Mouse (Mus musculus) embryonic facial prominence, embryonic 14.5 days (tissue): ENCODE measurements around the gene Siah2. TPM values are rescaled to one million over a fixed set of nuclear protein-coding genes. Genes with fewer than 3 reads are reported as not detected.

ENCODE experiments used
- ATAC-seq: fragments of 200-750 bp; cut with Nextera tagmentation; 2 replicates; pipeline ENCODE4 v1.8.0; 2017; ENCODE audit warnings: low read depth, moderate number of reproducible peaks, moderate TSS enrichment
- DNase-seq: peaks from one replicate; pipeline ENCODE4 v3.0.0-alpha.2; 2015; ENCODE audit warnings: low spot score
- H3K27ac ChIP-seq: fragments of 300-500 bp; sonication (generic); replicated peaks from 2 replicates; pipeline ENCODE4 v1.5.1; 2014; ENCODE audit warnings: low read depth, mild to moderate bottlenecking, low read length, moderate library complexity
- H3K27me3 ChIP-seq: fragments of 300-500 bp; sonication (generic); replicated peaks from 2 replicates; pipeline ENCODE4 v1.6.1; 2014; ENCODE audit warnings: low read length; ENCODE audit not compliant: control insufficient read depth, insufficient read depth
- H3K36me3 ChIP-seq: fragments of 300-500 bp; sonication (generic); 2 replicates; pipeline ENCODE4 v1.6.1; 2014; ENCODE audit warnings: low read length, mixed read lengths; ENCODE audit not compliant: control insufficient read depth, insufficient read depth
- H3K4me1 ChIP-seq: fragments of 300-500 bp; sonication (generic); 2 replicates; pipeline ENCODE4 v1.6.1; 2014; ENCODE audit warnings: antibody characterized with exemption, low read length; ENCODE audit not compliant: control insufficient read depth, insufficient read depth
- H3K4me2 ChIP-seq: fragments of 300-500 bp; sonication (generic); 2 replicates; pipeline ENCODE4 v1.6.1; 2014; ENCODE audit warnings: low read depth, mild to moderate bottlenecking, low read length, moderate library complexity, mixed read lengths
- H3K4me3 ChIP-seq: fragments of 300-500 bp; sonication (generic); 2 replicates; pipeline ENCODE4 v1.5.1; 2014; ENCODE audit warnings: low read depth, mild to moderate bottlenecking, low read length
- H3K9ac ChIP-seq: fragments of 300-500 bp; sonication (generic); 2 replicates; pipeline ENCODE4 v1.6.1; 2014; ENCODE audit warnings: low read depth, mild to moderate bottlenecking, low read length, moderate library complexity, mixed read lengths
- H3K9me3 ChIP-seq: fragments of 300-500 bp; sonication (generic); 2 replicates; pipeline ENCODE4 v1.6.1; 2016; ENCODE audit warnings: low read length; ENCODE audit not compliant: control insufficient read depth
- WGBS: fragments of 180-500 bp; shearing (Covaris S2); extraction: QIAGEN DNeasy Blood & Tissue Kit; methylation state at CpG from one replicate; pipeline ENCODE4 v1.1.7; 2014; 5-methylcytosine and 5-hydroxymethylcytosine counted together
- polyA plus RNA-seq: library from polyadenylated mRNA; unstranded; fragments of >200 nt; fragmentation: Nextera tagmentation; extraction: Ambion mirVana; gene quantifications from 2 replicates; pipeline ENCODE4 v1.2.1, GENCODE M21; 2014

The Siah2 gene
- polyA plus RNA-seq, 1 experiment from 2014 or later: 9.0 TPM

GRCm38 (mm10) chr3:58647179-58647578, 45.0 kb downstream of the Siah2 start:
- no peak for DNase-seq
- H3K9me3 ChIP-seq: no peaks in the 10 kb centered on the region
- H3K36me3 ChIP-seq: no peaks in the 10 kb centered on the region
- 86% methylated on average over 2 of the region's 2 CpGs for WGBS
- no peak overlapping the region for H3K4me2 ChIP-seq
- H3K4me3 ChIP-seq: no peak overlapping the region
- no peaks in the 10 kb centered on the region for H3K27me3 ChIP-seq
- ATAC-seq: no peak
- no peak overlapping the region for H3K27ac ChIP-seq
- H3K4me1 ChIP-seq: no peaks in the 10 kb centered on the region
- H3K9ac ChIP-seq: no peak overlapping the region

GRCm38 (mm10) chr3:58646180-58646579, 46.0 kb downstream of the Siah2 start:
- Histone ChIP-seq H3K9me3 (no peaks in the 10 kb centered on the region), H3K36me3 (no peaks in the 10 kb centered on the region), H3K9ac (no peak overlapping the region), H3K4me3 (no peak overlapping the region), H3K4me2 (no peak overlapping the region), H3K27me3 (no peaks in the 10 kb centered on the region), H3K27ac (no peak overlapping the region), H3K4me1 (no peaks in the 10 kb centered on the region)
- 79% methylated on average over 4 of the region's 4 CpGs for WGBS
- ATAC-seq: no peak
- DNase-seq: no peak

- Histone ChIP-seq H3K4me1 (no peaks in the 10 kb centered on the region; the same call in 1 of the 2 replicates), H3K36me3 (no peaks in the 10 kb centered on the region), H3K27ac (no peak within 1 kb of the TSS), H3K4me3 (peak within 1 kb of the TSS; percentile 53), H3K27me3 (no peaks in the 10 kb centered on the region), H3K4me2 (peak within 1 kb of the TSS; percentile 96), H3K9ac (peak within 1 kb of the TSS; percentile 65), H3K9me3 (no peaks in the 10 kb centered on the region)
- WGBS: under 1% methylated on average over 33 of the region's 34 CpGs
- peak; percentile 89 for ATAC-seq
- peak; percentile 73 for DNase-seq
These were observed 55.5 kb downstream of the Siah2 start, which contains the start of gene Erich6 for GRCm38 (mm10) chr3:58636406-58637295. Erich6 (minus strand) TSS chr3:58637207.

- WGBS: 72% methylated on average over 2 of the region's 2 CpGs
- no peaks in the 10 kb centered on the region for H3K36me3 ChIP-seq
- no peaks in the 10 kb centered on the region for H3K9me3 ChIP-seq
- no peak overlapping the region for H3K9ac ChIP-seq
- no peaks in the 10 kb centered on the region for H3K27me3 ChIP-seq
- no peak overlapping the region for H3K4me3 ChIP-seq
- ATAC-seq (no peak), DNase-seq (no peak)
- H3K4me2 ChIP-seq: no peak overlapping the region
- H3K27ac ChIP-seq: no peak overlapping the region
- no peaks in the 10 kb centered on the region; the same call in 1 of the 2 replicates for H3K4me1 ChIP-seq
These were observed 60.5 kb downstream of the Siah2 start for GRCm38 (mm10) chr3:58631693-58632092.

- Histone ChIP-seq H3K4me2 (no peak overlapping the region), H3K4me3 (no peak overlapping the region), H3K4me1 (no peaks in the 10 kb centered on the region), H3K9me3 (no peaks in the 10 kb centered on the region), H3K27me3 (no peaks in the 10 kb centered on the region), H3K36me3 (no peaks in the 10 kb centered on the region), H3K9ac (no peak overlapping the region), H3K27ac (no peak overlapping the region)
- WGBS: 80% methylated on average over 4 of the region's 4 CpGs
- ATAC-seq: no peak
- DNase-seq: no peak
These were observed 67.2 kb downstream of the Siah2 start for GRCm38 (mm10) chr3:58624981-58625380.

Other genes starting within 250 kb of the Siah2 start
- 52.8 and 54.6 TPM in 2 replicates for gene Eif2a, start 166.6 kb downstream of the Siah2 start, polyA plus RNA-seq
- 176 and 184 TPM in 2 replicates for gene Serp1, start 166.5 kb downstream of the Siah2 start, polyA plus RNA-seq
- 25.9 and 26.1 TPM in 2 replicates for gene Selenot, start 115.8 kb downstream of the Siah2 start, polyA plus RNA-seq
- 0.07 and 0.09 TPM in 2 replicates for gene Erich6, start 55.2 kb downstream of the Siah2 start, polyA plus RNA-seq
- 0.19 and 0.20 TPM in 2 replicates for gene Mindy4b-ps, start 129.9 kb upstream of the Siah2 start, polyA plus RNA-seq
- 0.98 and 1.0 TPM in 2 replicates for gene Clrn1, start 192.9 kb upstream of the Siah2 start, polyA plus RNA-seq